Mouse (Mus musculus) brown adipose tissue, adult 24 weeks (tissue): ENCODE measurements around the gene Fam167b. TPM values are rescaled to one million over a fixed set of nuclear protein-coding genes. Genes with fewer than 3 reads are reported as not detected.
A peak's percentile ranks its signal among the peaks of the same experiment; 100 is the strongest.

Experiments used
- H3K27ac ChIP-seq: fragments of 200-500 bp; replicated peaks from 2 replicates; pipeline ENCODE4 v1.5.1; 2012; ENCODE audit warnings: low read depth, mild to moderate bottlenecking, low read length
- H3K4me1 ChIP-seq: fragments of 200-500 bp; 2 replicates; pipeline ENCODE4 v1.6.1; 2012; ENCODE audit warnings: low read length, mixed read lengths; ENCODE audit not compliant: control insufficient read depth, insufficient read depth, insufficient read length
- H3K4me3 ChIP-seq: fragments of 200-500 bp; 2 replicates; pipeline ENCODE4 v1.5.1; 2012; ENCODE audit warnings: low read depth, mild to moderate bottlenecking, low read length, moderate library complexity; ENCODE audit not compliant: insufficient read depth
- polyA plus RNA-seq: library from polyadenylated mRNA; stranded (reverse); fragments of >200 nt; gene quantifications from 2 replicates; pipeline ENCODE4 v1.2.4, GENCODE M21; 2012; ENCODE audit not compliant: missing spikeins, insufficient read depth, insufficient read length

Gene Fam167b
- not detected in 2 replicates for polyA plus RNA-seq

DNA sequence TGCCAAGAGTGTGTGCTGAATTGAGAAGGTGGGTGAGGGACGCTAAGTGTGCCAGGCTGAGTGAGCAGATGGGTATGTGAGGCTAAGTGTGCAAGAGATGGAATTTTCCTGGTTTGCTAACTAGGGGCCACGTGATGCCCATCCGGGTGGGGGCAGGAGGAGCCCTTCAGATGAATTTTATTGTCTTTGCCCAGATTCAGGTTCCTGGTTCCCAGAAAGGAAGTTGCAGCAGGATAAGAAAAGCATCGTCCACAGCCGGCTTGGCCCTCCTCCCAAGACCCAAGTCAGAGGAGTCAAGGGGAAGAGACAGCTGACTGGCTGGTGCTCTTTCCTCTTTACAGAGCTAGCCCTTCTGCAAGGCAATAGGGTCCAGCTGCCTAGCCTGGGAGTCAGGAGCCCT is at the start of gene Fam167b:
Gene Fam167b, minus strand, starts transcription at position 84 of the 400 bp plus-strand sequence.
- Histone ChIP-seq H3K4me3 (0 out of 2 replicates have a peak within 1 kb of the TSS, but pooled peaks have one; percentile 2), H3K4me1 (peaks cover 9% of the 10 kb centered on the region), H3K27ac (peak within 1 kb of the TSS; percentile 57)

DNA sequence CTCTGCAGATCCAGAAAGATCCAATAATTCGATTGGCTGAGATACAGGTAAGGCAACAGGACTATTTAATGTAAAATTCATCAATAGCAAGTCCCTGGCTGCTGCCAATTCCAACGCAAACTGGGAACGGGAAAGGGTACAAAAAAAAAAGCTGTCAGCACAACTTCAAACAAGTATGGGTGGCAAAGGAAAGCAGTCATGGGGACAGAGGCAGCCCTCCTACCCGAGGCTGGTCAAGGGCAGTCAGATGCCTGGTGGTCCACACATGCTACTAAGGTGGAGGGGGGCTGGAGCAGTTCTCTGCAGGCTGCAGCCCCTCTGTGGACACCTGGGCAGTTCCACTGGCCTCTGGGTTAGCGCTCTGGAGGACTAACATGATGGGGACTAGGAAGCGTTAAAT is 47.7 kb upstream of the Fam167b start:
- Histone ChIP-seq H3K4me1 (peaks cover 12% of the 10 kb centered on the region), H3K27ac (no peak overlapping the region), H3K4me3 (no peak overlapping the region)

GRCm38 (mm10) chr4:129625496-129625895 is 47.1 kb upstream of the Fam167b start:
- Histone ChIP-seq H3K27ac (no peak overlapping the region), H3K4me1 (peaks cover 15% of the 10 kb centered on the region), H3K4me3 (no peak overlapping the region)

- H3K27ac ChIP-seq = peak overlapping the region; percentile 29
- H3K4me3 ChIP-seq = peak overlapping the region; percentile 34
Measured at GRCm38 (mm10) chr4:129625029-129625370, 46.7 kb upstream of the Fam167b start.

GRCm38 (mm10) chr4:129624281-129625028 is 46.1 kb upstream of the Fam167b start:
- peak overlapping the region; percentile 84 for H3K27ac ChIP-seq
- peaks cover 17% of the 10 kb centered on the region for H3K4me1 ChIP-seq
- peak overlapping the region; percentile 98 for H3K4me3 ChIP-seq

More at GRCm38 (mm10) chr4:129625029-129625370, 46.7 kb upstream of the Fam167b start:
- peaks cover 17% of the 10 kb centered on the region for H3K4me1 ChIP-seq

GRCm38 (mm10) chr4:129623681-129624091 is 45.3 kb upstream of the Fam167b start, which contains the start of gene Ccdc28b:
Gene Ccdc28b (minus strand): TSS chr4:129623947.
- Histone ChIP-seq H3K4me3 (peak within 1 kb of the TSS; percentile 98), H3K4me1 (peaks cover 17% of the 10 kb centered on the region), H3K27ac (peak within 1 kb of the TSS; percentile 84)

- Histone ChIP-seq H3K4me3 (peak overlapping the region; percentile 98), H3K4me1 (peaks cover 21% of the 10 kb centered on the region), H3K27ac (peak overlapping the region; percentile 72)
Measured at GRCm38 (mm10) chr4:129622803-129623535, 44.6 kb upstream of the Fam167b start.

DNA sequence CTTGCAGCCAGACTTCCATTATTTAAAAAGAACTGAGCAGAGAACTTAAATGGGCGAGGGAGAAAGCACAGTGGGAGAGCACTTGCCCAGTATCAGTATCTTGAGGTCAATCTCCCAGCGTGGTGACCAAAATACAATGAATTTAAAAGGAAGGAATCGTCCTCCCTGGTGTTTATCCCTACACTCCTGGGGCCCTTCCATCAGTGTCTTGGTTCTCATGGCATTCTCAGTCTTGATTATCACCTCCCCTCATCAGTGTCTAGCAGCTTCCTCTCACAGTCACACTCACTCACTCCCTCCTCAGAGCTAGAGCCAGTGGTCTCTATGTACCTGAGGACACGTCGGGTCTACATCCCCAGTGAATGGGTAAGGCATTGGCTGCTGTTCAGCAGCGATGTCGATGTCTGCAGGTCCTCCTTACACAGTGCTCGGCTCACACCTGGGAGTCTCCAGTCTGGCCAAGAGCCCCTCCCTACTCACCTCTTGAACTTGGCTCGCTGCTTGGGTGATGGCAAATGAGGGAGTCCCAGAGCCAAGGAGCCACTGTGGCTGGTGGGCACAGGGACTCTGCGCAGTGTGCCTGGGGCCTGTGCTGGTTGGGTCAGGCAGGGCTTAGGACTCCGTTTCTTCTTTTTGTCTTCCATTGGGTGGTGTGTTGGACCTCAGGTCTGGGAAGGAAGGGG is 43.9 kb upstream of the Fam167b start:
- peak overlapping the region; percentile 72 for H3K27ac ChIP-seq

DNA sequence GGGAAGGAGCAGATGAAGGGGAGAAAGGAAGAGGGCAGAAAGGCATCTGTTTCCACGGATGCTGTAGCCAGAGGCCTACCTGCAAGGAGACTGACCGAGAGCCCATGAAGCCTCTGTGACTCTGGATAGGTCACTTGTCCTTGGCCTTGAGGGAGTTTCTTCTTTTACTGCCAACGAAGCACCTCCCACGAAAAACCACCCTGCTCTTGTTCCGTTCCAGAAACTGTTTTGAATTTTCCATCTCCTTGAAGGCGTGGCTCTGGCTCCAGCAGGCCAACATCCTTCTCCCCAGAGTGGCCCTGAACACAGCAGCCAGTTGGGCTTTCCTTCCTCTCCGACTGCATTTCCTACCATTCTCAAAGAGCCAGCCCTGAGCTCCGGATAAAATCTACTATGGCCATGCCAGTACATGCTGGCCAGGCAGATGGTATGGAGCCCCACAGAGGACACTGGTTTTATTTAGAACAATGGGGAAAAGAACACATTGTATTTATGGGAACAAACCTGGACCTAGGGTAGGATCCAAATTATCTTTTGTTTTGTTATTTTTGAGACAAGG is 43.0 kb upstream of the Fam167b start:
- Histone ChIP-seq H3K4me3 (peak overlapping the region; percentile 98), H3K27ac (peak overlapping the region; percentile 75), H3K4me1 (peaks cover 22% of the 10 kb centered on the region)

More for the DNA sequence above, 43.9 kb upstream of the Fam167b start:
- peaks cover 22% of the 10 kb centered on the region for H3K4me1 ChIP-seq
- peak overlapping the region; percentile 98 for H3K4me3 ChIP-seq

- Histone ChIP-seq H3K27ac (peak overlapping the region; percentile 75), H3K4me1 (peaks cover 22% of the 10 kb centered on the region), H3K4me3 (peak overlapping the region; percentile 60)
Measured at GRCm38 (mm10) chr4:129620419-129621282, 42.3 kb upstream of the Fam167b start.

GRCm38 (mm10) chr4:129618786-129619691 is 40.7 kb upstream of the Fam167b start, which contains the start of gene Iqcc:
Gene Iqcc (minus strand): TSS chr4:129619099.
- Histone ChIP-seq H3K27ac (peak within 1 kb of the TSS; percentile 80), H3K4me1 (peaks cover 22% of the 10 kb centered on the region), H3K4me3 (peak within 1 kb of the TSS; percentile 70)

DNA sequence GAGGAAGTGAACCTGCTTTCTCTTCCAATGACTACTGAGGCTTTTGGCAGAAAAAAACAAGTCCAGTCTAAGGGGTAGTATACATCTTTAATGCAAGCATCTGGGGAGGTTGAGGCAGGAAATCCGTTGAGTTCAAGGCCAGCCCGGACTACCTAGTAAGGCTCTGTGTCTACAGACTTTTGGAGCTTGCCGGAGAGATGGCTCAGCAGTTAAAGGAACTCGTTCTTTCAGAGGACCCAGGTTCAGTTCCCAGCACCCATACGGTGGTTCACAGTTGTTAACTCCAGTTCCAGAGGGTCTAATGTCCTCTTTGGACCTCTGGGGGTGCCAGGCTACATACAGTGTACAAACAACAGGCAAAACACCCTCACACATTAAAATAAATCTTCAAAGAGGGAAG is 39.7 kb upstream of the Fam167b start:
- Histone ChIP-seq H3K27ac (0 out of 2 replicates have a peak overlapping the region, but pooled peaks have one; percentile 78), H3K4me1 (peaks cover 22% of the 10 kb centered on the region), H3K4me3 (peak overlapping the region; percentile 70)

GRCm38 (mm10) chr4:129617121-129617641 is 38.8 kb upstream of the Fam167b start:
- no peak overlapping the region for H3K27ac ChIP-seq
- H3K4me1 ChIP-seq = peaks cover 15% of the 10 kb centered on the region
- H3K4me3 ChIP-seq = no peak overlapping the region
